ENCODE assay signal across 27 mouse cellular contexts in the genomic region with DNA sequence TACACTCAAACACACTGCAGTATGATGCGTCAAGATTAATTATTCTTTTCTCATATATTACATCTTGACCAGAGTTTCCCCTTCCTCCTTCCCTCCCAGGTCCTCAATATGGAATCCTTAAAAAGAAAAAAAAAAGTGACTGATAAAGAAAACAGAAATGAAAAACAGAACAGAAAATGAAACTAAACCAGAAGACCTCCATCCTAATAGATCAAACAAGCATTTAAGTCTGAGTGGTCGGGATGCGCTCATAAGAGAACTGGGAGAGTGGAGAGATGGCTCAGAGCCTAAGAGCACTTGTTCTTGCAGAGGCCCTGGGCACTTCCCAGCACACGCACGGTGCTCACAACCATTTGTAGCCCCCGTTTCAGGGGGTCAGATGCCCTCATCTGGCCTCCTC. TPM values are rescaled to one million over a fixed set of nuclear protein-coding genes. Genes with fewer than 3 reads are reported as not detected.
DNase-seq lines count a peak whose midpoint lies in the region; ATAC-seq and TF ChIP-seq lines count a peak whose summit lies in the region.
"Had no signal": no experiment of that assay in that cellular context is flagged by ENCODE, and none has a peak within 500 bp of the region (broad histone marks: within the 10 kb centered on the region; RNA-seq: fewer than 3 reads in every experiment).

No protein-coding gene starts in this region.

- no peak overlapping the region for H3K4me3 ChIP-seq in left cerebral cortex, adult 2 months
- H3K4me3 ChIP-seq: forebrain, embryonic 10.5 days; forebrain, embryonic 13.5 days; heart, embryonic 13.5 days; hindbrain, embryonic 10.5 days; hindbrain, embryonic 13.5 days had no signal

- ATAC-seq in megakaryocyte progenitor cell, adult 5-6 weeks (replicated peaks; ENCODE audit: poor library complexity), result 0 out of 2 replicates have a peak, but pooled peaks have one; percentile 6
- ATAC-seq: activated CD4-positive, CD25-positive, alpha-beta regulatory T cell, adult 4 months; CD4-positive, CD25-positive, alpha-beta regulatory T cell, adult 4 months; forebrain, embryonic 13.5 days; forebrain, embryonic 16.5 days; hindbrain, embryonic 16.5 days; inflammation-experienced regulatory T-cells, adult 6 months; intestine, embryonic 16.5 days had no signal

- no peak for TF ChIP-seq CTCF in left cerebral cortex, adult 2 months (IDR thresholded peaks at IDR 0.05)

- H3K27ac ChIP-seq in left cerebral cortex, adult 2 months, result peak overlapping the region; percentile 51; the same call in 1 of the 2 replicates
- H3K27ac ChIP-seq: forebrain, embryonic 10.5 days; forebrain, embryonic 13.5 days; heart, embryonic 13.5 days; hindbrain, embryonic 10.5 days; hindbrain, embryonic 13.5 days had no signal

- DNase-seq in heart, adult 11 months, result peak; percentile 69
- DNase-seq in heart, postnatal 10 days, result no peak
- DNase-seq in left cerebral cortex, adult 2 months (ENCODE audit: extremely low spot score in 1 of 2, low spot score in 2 of 2), result no peak
- no peak for DNase-seq in left cerebral cortex, adult 11 months (ENCODE audit: low spot score)
- peak; percentile 41 for DNase-seq in A20 (ENCODE audit: low read depth, low spot score)
- DNase-seq in adipocyte (ENCODE audit: low spot score), result no peak
- DNase-seq: adrenal gland, postnatal 10 days; adrenal gland, postnatal 36 days; cerebellum, adult 18-20 months; cerebellum, adult 9-10 months; cerebellum, postnatal 14 days; gastrocnemius, postnatal 25 days; heart, postnatal 36 days had no signal

- intact Hi-C loops in heart, postnatal 10 days (cut with DNase I), result no loop called here
- intact Hi-C loops in left cerebral cortex, adult 2 months (cut with DNase I), result no loop called here

RNA-seq across cellular contexts. Expression of a gene that starts 28.5 kb away (rescaled TPM):
- total RNA-seq in heart, postnatal 10 days (2021), result not detected
- 1 to 10 TPM; 2.0 to 3.8 TPM for total RNA-seq in left cerebral cortex, adult 2 months (2021)
- total RNA-seq in megakaryocyte progenitor cell, adult 5-6 weeks (2015), result not detected in 2 replicates
- total RNA-seq in megakaryocyte progenitor cell, adult 5-6 weeks (2017), result not detected in 2 replicates
- total RNA-seq: adrenal gland, adult 18-20 months; adrenal gland, postnatal 10 days; adrenal gland, postnatal 36 days; gastrocnemius, adult 18-20 months; gastrocnemius, postnatal 25 days; heart, postnatal 36 days had no signal

Comparison
In these comparisons a context has a peak if more than half of its experiments do, and no peak if none do; other contexts are left out.
1. DNase-seq: peak in heart, adult 11 months (single experiment) and A20 (single experiment); none in heart, postnatal 10 days (0 of 2), left cerebral cortex, adult 2 months (0 of 2), left cerebral cortex, adult 11 months (single experiment) and adipocyte (single experiment).